Mouse (Mus musculus) cortical plate, adult 2 months (tissue): ENCODE data around the gene Rab44.

Source experiments
- CTCF ChIP-seq: fragments of 200-500 bp; IDR thresholded peaks from 2 replicates; pipeline ENCODE4 v1.5.1; 2011; ENCODE audit warnings: mild to moderate bottlenecking, control low read depth, low read length; ENCODE audit not compliant: insufficient read depth; ENCODE audit errors: extremely low read depth
- POLR2A ChIP-seq: fragments of 200-500 bp; IDR thresholded peaks from 2 replicates; pipeline ENCODE4 v1.6.1; 2011; ENCODE audit warnings: mild to moderate bottlenecking, low read length, control low read depth; ENCODE audit not compliant: insufficient read depth; ENCODE audit errors: extremely low read depth

- peak; percentile 26; the same call in 1 of the 2 replicates for TF ChIP-seq CTCF
- TF ChIP-seq POLR2A: no peak
Measured at GRCm38 (mm10) chr17:29168996-29169601, 55.2 kb downstream of the Rab44 start.
